In genomic region chr6:70830552-70830951, GRCm38 (mm10) we compare ENCODE assay signal across 12 mouse cellular contexts.
"Had no signal": no experiment of that assay in that cellular context is flagged by ENCODE, and none has a peak within 500 bp of the region (broad histone marks: within the 10 kb centered on the region; RNA-seq: fewer than 3 reads in every experiment).

No protein-coding gene starts in this region.

- H3K27ac ChIP-seq: intestine, embryonic 15.5 days; limb, embryonic 12.5 days; liver, embryonic 14.5 days; midbrain, embryonic 12.5 days; stomach, postnatal 0 days had no signal

- ATAC-seq: intestine, embryonic 15.5 days; midbrain, embryonic 16.5 days had no signal

- DNase-seq: kidney, adult 8-10 months; kidney, postnatal 36 days; liver; lung, adult 18-20 months; lung, postnatal 36 days; right cerebral cortex, postnatal 14 days had no signal

- H3K36me3 ChIP-seq: intestine, embryonic 15.5 days; limb, embryonic 12.5 days; midbrain, embryonic 12.5 days had no signal

- H3K9me3 ChIP-seq: intestine, embryonic 15.5 days; limb, embryonic 12.5 days; midbrain, embryonic 12.5 days had no signal

- H3K4me1 ChIP-seq: intestine, embryonic 15.5 days; limb, embryonic 12.5 days; midbrain, embryonic 12.5 days had no signal

- H3K4me3 ChIP-seq: intestine, embryonic 15.5 days; limb, embryonic 12.5 days; midbrain, embryonic 12.5 days had no signal

- H3K27me3 ChIP-seq: intestine, embryonic 15.5 days; limb, embryonic 12.5 days; midbrain, embryonic 12.5 days had no signal
